Mouse (Mus musculus) neural tube, embryonic 14.5 days (tissue): ENCODE results near the gene Adipor2. TPM values are rescaled to one million over a fixed set of nuclear protein-coding genes. Genes with fewer than 3 reads are reported as not detected.
"Not testable (repeated sequence)": the region's sequence is repeated elsewhere in the genome, so short reads cannot be mapped to it uniquely, and the experiment has no call there.

Experiments used
- ATAC-seq: fragments of 200-750 bp; cut with Nextera tagmentation; 2 replicates; pipeline ENCODE4 v1.8.0; 2017; ENCODE audit warnings: low read depth, mild to moderate bottlenecking, moderate TSS enrichment, moderate library complexity
- H3K27ac ChIP-seq: fragments of 300-500 bp; sonication (generic); 2 replicates; pipeline ENCODE4 v1.5.1; 2014; ENCODE audit warnings: low read depth, mild to moderate bottlenecking, control low read depth, low read length, moderate library complexity, mixed read lengths
- H3K27me3 ChIP-seq: fragments of 300-500 bp; sonication (generic); 2 replicates; pipeline ENCODE4 v1.6.1; 2014; ENCODE audit warnings: low read length; ENCODE audit not compliant: control insufficient read depth, insufficient read depth
- H3K36me3 ChIP-seq: fragments of 300-500 bp; sonication (generic); 2 replicates; pipeline ENCODE4 v1.6.1; 2014; ENCODE audit warnings: low read length, mixed read lengths; ENCODE audit not compliant: control insufficient read depth, insufficient read depth
- H3K4me1 ChIP-seq: fragments of 300-500 bp; sonication (generic); 2 replicates; pipeline ENCODE4 v1.6.1; 2014; ENCODE audit warnings: low read length; ENCODE audit not compliant: control insufficient read depth, insufficient read depth
- H3K4me2 ChIP-seq: fragments of 300-500 bp; sonication (generic); 2 replicates; pipeline ENCODE4 v1.6.1; 2014; ENCODE audit warnings: mild to moderate bottlenecking, low read depth, low read length, control low read depth
- H3K4me3 ChIP-seq: fragments of 300-500 bp; sonication (generic); 2 replicates; pipeline ENCODE4 v1.5.1; 2014; ENCODE audit warnings: low read depth, low read length, control low read depth, mixed read lengths
- H3K9ac ChIP-seq: fragments of 300-500 bp; sonication (generic); replicated peaks from 2 replicates; pipeline ENCODE4 v1.6.1; 2014; ENCODE audit warnings: low read depth, mild to moderate bottlenecking, control low read depth, low read length, mixed read lengths
- H3K9me3 ChIP-seq: fragments of 300-500 bp; sonication (generic); 2 replicates; pipeline ENCODE4 v1.6.1; 2016; ENCODE audit warnings: low read length; ENCODE audit not compliant: control insufficient read depth
- WGBS: fragments of 180-500 bp; shearing (Covaris S2); extraction: QIAGEN DNeasy Blood & Tissue Kit; methylation state at CpG from one replicate; pipeline ENCODE4 v1.1.7; 2014; 5-methylcytosine and 5-hydroxymethylcytosine counted together
- polyA plus RNA-seq: library from polyadenylated mRNA; unstranded; fragments of >200 nt; fragmentation: Nextera tagmentation; extraction: Ambion mirVana; gene quantifications from 2 replicates; pipeline ENCODE4 v1.2.1, GENCODE M21; 2014

Adipor2 gene
- polyA plus RNA-seq, 1 experiment from 2014 or later: 36.2 TPM

GRCm38 (mm10) chr6:119448321-119449059, 31.0 kb upstream of the Adipor2 start:
- no peaks in the 10 kb centered on the region for H3K9me3 ChIP-seq
- ATAC-seq: no peak
- H3K4me1 ChIP-seq: peaks cover 8% of the 10 kb centered on the region; the same call in 1 of the 2 replicates
- H3K27ac ChIP-seq: no peak overlapping the region
- H3K9ac ChIP-seq: 0 out of 2 replicates have a peak overlapping the region, but pooled peaks have one; percentile 12
- WGBS: 7% methylated on average over 18 of the region's 18 CpGs
- H3K4me2 ChIP-seq: peak overlapping the region; percentile 49
- H3K27me3 ChIP-seq: no peaks in the 10 kb centered on the region
- H3K36me3 ChIP-seq: no peaks in the 10 kb centered on the region
- peak overlapping the region; percentile 14; the same call in 1 of the 2 replicates for H3K4me3 ChIP-seq

- no peak for ATAC-seq
- no peaks in the 10 kb centered on the region for H3K4me1 ChIP-seq
- H3K27ac ChIP-seq: no peak overlapping the region
- H3K27me3 ChIP-seq: no peaks in the 10 kb centered on the region
- no peak overlapping the region for H3K4me2 ChIP-seq
- no peak overlapping the region for H3K9ac ChIP-seq
- no peak overlapping the region for H3K4me3 ChIP-seq
- 70% methylated on average over 11 of the region's 11 CpGs for WGBS
- no peaks in the 10 kb centered on the region for H3K36me3 ChIP-seq
- no peaks in the 10 kb centered on the region for H3K9me3 ChIP-seq
Observed at GRCm38 (mm10) chr6:119445671-119446607, 28.4 kb upstream of the Adipor2 start.

- H3K4me2 ChIP-seq: no peak overlapping the region; the same call in 1 of the 2 replicates
- H3K27me3 ChIP-seq: no peaks in the 10 kb centered on the region
- no peak overlapping the region for H3K27ac ChIP-seq
Observed at GRCm38 (mm10) chr6:119443742-119444645, 26.5 kb upstream of the Adipor2 start.

GRCm38 (mm10) chr6:119442729-119443128, 25.2 kb upstream of the Adipor2 start:
- not testable (repeated sequence) for H3K9ac ChIP-seq, H3K36me3 ChIP-seq, H3K27ac ChIP-seq, H3K4me3 ChIP-seq, H3K4me1 ChIP-seq, H3K9me3 ChIP-seq, ATAC-seq, H3K4me2 ChIP-seq, H3K27me3 ChIP-seq
- 85% methylated on average over 5 of the region's 5 CpGs for WGBS

More at GRCm38 (mm10) chr6:119443742-119444645, 26.5 kb upstream of the Adipor2 start:
- Histone ChIP-seq H3K4me1 (no peaks in the 10 kb centered on the region), H3K4me3 (no peak overlapping the region), H3K36me3 (no peaks in the 10 kb centered on the region), H3K9me3 (no peaks in the 10 kb centered on the region), H3K9ac (no peak overlapping the region)
- peak; percentile 45 for ATAC-seq
- 58% methylated on average over 12 of the region's 12 CpGs for WGBS

- no peaks in the 10 kb centered on the region for H3K9me3 ChIP-seq
- ATAC-seq: peak; percentile 87; the same call in 1 of the 2 replicates
- H3K4me3 ChIP-seq: no peak overlapping the region
- H3K27ac ChIP-seq: no peak overlapping the region
- no peak overlapping the region for H3K4me2 ChIP-seq
- H3K9ac ChIP-seq: no peak overlapping the region
- H3K4me1 ChIP-seq: peaks cover 6% of the 10 kb centered on the region; the same call in 1 of the 2 replicates
- no peaks in the 10 kb centered on the region for H3K36me3 ChIP-seq
- H3K27me3 ChIP-seq: no peaks in the 10 kb centered on the region
- 33% methylated on average over 8 of the region's 8 CpGs for WGBS
Observed at GRCm38 (mm10) chr6:119437894-119438761, 20.6 kb upstream of the Adipor2 start.

- Histone ChIP-seq H3K4me2 (no peak overlapping the region), H3K36me3 (no peaks in the 10 kb centered on the region), H3K9ac (no peak overlapping the region), H3K9me3 (no peaks in the 10 kb centered on the region), H3K27me3 (no peaks in the 10 kb centered on the region), H3K4me3 (no peak overlapping the region), H3K27ac (no peak overlapping the region), H3K4me1 (peaks cover 6% of the 10 kb centered on the region; the same call in 1 of the 2 replicates)
- ATAC-seq: no peak
- 97% methylated on average over 4 of the region's 4 CpGs for WGBS
Observed at GRCm38 (mm10) chr6:119434394-119434793, 16.9 kb upstream of the Adipor2 start.

DNA sequence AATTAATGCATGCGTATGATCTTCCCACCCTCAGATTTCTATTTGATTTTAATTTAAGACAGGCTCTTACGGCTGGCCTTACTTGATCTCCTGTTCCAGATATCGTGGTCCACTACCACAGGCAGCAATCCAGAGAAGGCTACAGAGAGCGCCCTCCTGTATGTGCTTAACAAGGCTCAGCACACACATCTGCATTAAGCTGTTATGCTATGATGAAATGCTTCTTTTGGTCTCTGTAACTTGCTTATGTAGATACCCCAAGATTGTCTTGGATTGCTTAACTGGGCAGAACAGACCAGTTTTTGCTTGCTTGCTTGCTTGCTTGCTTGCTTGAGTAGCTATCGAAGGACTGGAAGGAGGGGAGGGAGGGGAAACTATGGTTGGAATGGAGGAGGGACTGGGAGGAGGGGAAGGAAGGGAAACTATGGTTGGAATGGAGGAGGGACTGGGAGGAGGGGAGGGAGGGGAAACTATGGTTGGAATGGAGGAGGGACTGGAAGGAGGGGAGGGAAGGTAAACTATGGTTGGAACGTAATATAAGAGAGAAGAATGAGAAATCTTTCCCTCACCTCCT, 14.3 kb upstream of the Adipor2 start:
- WGBS: 87% methylated on average over 6 of the region's 6 CpGs
- no peaks in the 10 kb centered on the region for H3K4me1 ChIP-seq
- H3K4me2 ChIP-seq: no peak overlapping the region
- H3K9me3 ChIP-seq: no peaks in the 10 kb centered on the region
- H3K27ac ChIP-seq: no peak overlapping the region
- H3K36me3 ChIP-seq: no peaks in the 10 kb centered on the region
- no peak for ATAC-seq
- H3K9ac ChIP-seq: no peak overlapping the region
- no peak overlapping the region for H3K4me3 ChIP-seq
- H3K27me3 ChIP-seq: no peaks in the 10 kb centered on the region
